Mouse (Mus musculus) MEL (cell line): ENCODE measurements around the gene Arhgef38. TPM values are rescaled to one million over a fixed set of nuclear protein-coding genes. Genes with fewer than 3 reads are reported as not detected.

Experiments
- DNase-seq: peaks from one replicate; pipeline ENCODE4 v3.0.0; 2011; ENCODE audit warnings: low read depth, low spot score
- H3K27ac ChIP-seq: 2 replicates; pipeline ENCODE4 v1.5.1; 2012; ENCODE audit warnings: low read depth, mild to moderate bottlenecking, control low read depth, low read length, moderate library complexity; ENCODE audit not compliant: control insufficient read depth
- H3K27me3 ChIP-seq, 2 experiments: fragments of 150-350 bp in 1 of 2; sonication (generic) in 1 of 2; 2 replicates each; pipeline ENCODE4 v1.6.1; 2012; ENCODE audit warnings: low read length in 2 of 2, mild to moderate bottlenecking in 2 of 2, improper control_type of control experiment in 1 of 2, moderate library complexity in 1 of 2; ENCODE audit not compliant: insufficient read depth in 2 of 2, control insufficient read depth in 1 of 2
- H3K36me3 ChIP-seq, 2 experiments: 2 replicates each; pipeline ENCODE4 v1.6.1; 2012 to 2014; ENCODE audit warnings: low read length in 2 of 2, improper control_type of control experiment in 1 of 2, inconsistent platforms in 1 of 2, mild to moderate bottlenecking in 1 of 2; ENCODE audit not compliant: insufficient read depth in 2 of 2, control insufficient read depth in 1 of 2
- H3K4me1 ChIP-seq, 2 experiments: fragments of 150-350 bp in 1 of 2; sonication (generic) in 1 of 2; 2 replicates each; pipeline ENCODE4 v1.6.1; 2012; ENCODE audit warnings: low read length in 2 of 2, improper control_type of control experiment in 1 of 2, mild to moderate bottlenecking in 1 of 2; ENCODE audit not compliant: insufficient read depth in 2 of 2, control insufficient read depth in 1 of 2
- H3K4me3 ChIP-seq, 2 experiments: fragments of 150-350 bp in 1 of 2; sonication (generic) in 1 of 2; 2 replicates each; pipeline ENCODE4 v1.5.1; 2012; ENCODE audit warnings: low read depth in 2 of 2, low read length in 2 of 2, mild to moderate bottlenecking in 2 of 2, moderate library complexity in 2 of 2, control low read depth in 1 of 2, improper control_type of control experiment in 1 of 2; ENCODE audit not compliant: control insufficient read depth in 1 of 2, insufficient read depth in 1 of 2
- H3K79me2 ChIP-seq: 2 replicates; pipeline ENCODE4 v1.6.1; 2012; ENCODE audit warnings: mild to moderate bottlenecking, low read length, moderate library complexity; ENCODE audit not compliant: control insufficient read depth, poor library complexity, insufficient read depth
- H3K9ac ChIP-seq: 2 replicates; pipeline ENCODE4 v1.6.1; 2012; ENCODE audit warnings: low read depth, mild to moderate bottlenecking, control low read depth, low read length, moderate library complexity; ENCODE audit not compliant: control insufficient read depth, poor library complexity, severe bottlenecking
- H3K9me3 ChIP-seq: fragments of 150-350 bp; sonication (generic); replicated peaks from 2 replicates; pipeline ENCODE4 v1.6.1; 2012; ENCODE audit warnings: mild to moderate bottlenecking, low read length, improper control_type of control experiment, moderate library complexity; ENCODE audit not compliant: insufficient read depth
- CHD1 ChIP-seq: IDR thresholded peaks from 2 replicates; pipeline ENCODE4 v1.6.1; 2012; ENCODE audit warnings: low read depth, mild to moderate bottlenecking, inconsistent platforms, low read length, improper control_type of control experiment
- CTCF ChIP-seq, 3 experiments: IDR thresholded peaks in 2 of 3; conservative IDR thresholded peaks in 1 of 3; 2 replicates each; pipeline ENCODE4 v1.5.1; 2011 to 2012; ENCODE audit warnings: low read length in 3 of 3, low read depth in 2 of 3, mild to moderate bottlenecking in 2 of 3, improper control_type of control experiment in 1 of 3, inconsistent platforms in 1 of 3, mixed read lengths in 1 of 3, moderate library complexity in 1 of 3; ENCODE audit not compliant: control insufficient read depth in 1 of 3, insufficient read depth in 1 of 3, poor library complexity in 1 of 3, severe bottlenecking in 1 of 3
- E2F4 ChIP-seq: IDR thresholded peaks from 2 replicates; pipeline ENCODE4 v1.6.1; 2011; ENCODE audit warnings: low read depth, low read length, improper control_type of control experiment, borderline replicate concordance
- ELF1 ChIP-seq: IDR thresholded peaks from 2 replicates; pipeline ENCODE4 v1.6.1; 2014; ENCODE audit warnings: low read depth, mild to moderate bottlenecking, inconsistent platforms, low read length, improper control_type of control experiment, moderate library complexity
- ETS1 ChIP-seq: IDR thresholded peaks from 2 replicates; pipeline ENCODE4 v1.6.1; 2012; ENCODE audit warnings: low read depth, mild to moderate bottlenecking, inconsistent platforms, low read length, improper control_type of control experiment, moderate library complexity
- GATA1 ChIP-seq: IDR thresholded peaks from 2 replicates; pipeline ENCODE4 v1.6.1; 2011; ENCODE audit warnings: low read depth, low read length, improper control_type of control experiment
- HCFC1 ChIP-seq: IDR thresholded peaks from 2 replicates; pipeline ENCODE4 v1.6.1; 2012; ENCODE audit warnings: low read depth, mild to moderate bottlenecking, inconsistent platforms, low read length, improper control_type of control experiment, moderate library complexity
- KAT2A ChIP-seq: conservative IDR thresholded peaks from 2 replicates; pipeline ENCODE4 v1.6.1; 2012; ENCODE audit warnings: low read depth, low read length, improper control_type of control experiment, inconsistent platforms
- MAZ ChIP-seq: IDR thresholded peaks from 2 replicates; pipeline ENCODE4 v1.6.1; 2012; ENCODE audit warnings: low read depth, mild to moderate bottlenecking, inconsistent platforms, low read length, improper control_type of control experiment
- MXI1 ChIP-seq: IDR thresholded peaks from 2 replicates; pipeline ENCODE4 v1.6.1; 2011; ENCODE audit warnings: mild to moderate bottlenecking, low read depth, low read length, improper control_type of control experiment
- NELFE ChIP-seq: IDR thresholded peaks from 2 replicates; pipeline ENCODE4 v1.6.1; 2011; ENCODE audit warnings: low read depth, low read length, improper control_type of control experiment
- NRF1 ChIP-seq: IDR thresholded peaks from 2 replicates; pipeline ENCODE4 v1.6.1; 2014; ENCODE audit warnings: low read depth, mild to moderate bottlenecking, inconsistent platforms, low read length, improper control_type of control experiment, moderate library complexity; ENCODE audit not compliant: poor library complexity, insufficient read depth, severe bottlenecking
- POLR2A ChIP-seq, 2 experiments: IDR thresholded peaks; 2 replicates each; pipeline ENCODE4 v1.6.1; 2011 to 2012; ENCODE audit warnings: low read length in 2 of 2, mild to moderate bottlenecking in 2 of 2, control low read depth in 1 of 2, improper control_type of control experiment in 1 of 2, low read depth in 1 of 2, moderate library complexity in 1 of 2; ENCODE audit not compliant: control insufficient read depth in 1 of 2, insufficient read depth in 1 of 2, poor library complexity in 1 of 2
- POLR2AphosphoS2 ChIP-seq: IDR thresholded peaks from 2 replicates; pipeline ENCODE4 v1.6.1; 2011; ENCODE audit warnings: low read length, improper control_type of control experiment
- POLR2AphosphoS5 ChIP-seq: IDR thresholded peaks from 2 replicates; pipeline ENCODE4 v1.6.1; 2012; ENCODE audit warnings: low read depth, borderline replicate concordance, mild to moderate bottlenecking, inconsistent platforms, low read length, moderate library complexity, mixed read lengths
- RAD21 ChIP-seq: IDR thresholded peaks from 2 replicates; pipeline ENCODE4 v1.6.1; 2011; ENCODE audit warnings: mild to moderate bottlenecking, low read depth, low read length, improper control_type of control experiment
- SIN3A ChIP-seq: IDR thresholded peaks from 2 replicates; pipeline ENCODE4 v1.6.1; 2012; ENCODE audit warnings: low read length, improper control_type of control experiment, inconsistent platforms
- SMC3 ChIP-seq: IDR thresholded peaks from 2 replicates; pipeline ENCODE4 v1.6.1; 2011; ENCODE audit warnings: low read depth, low read length, improper control_type of control experiment
- TAL1 ChIP-seq: IDR thresholded peaks from 2 replicates; pipeline ENCODE4 v1.6.1; 2012; ENCODE audit warnings: mild to moderate bottlenecking, inconsistent platforms, low read length, moderate library complexity, mixed read lengths
- TBP ChIP-seq: IDR thresholded peaks from 2 replicates; pipeline ENCODE4 v1.8.0; 2011; ENCODE audit warnings: low read depth, low read length, improper control_type of control experiment
- TCF12 ChIP-seq: IDR thresholded peaks from 2 replicates; pipeline ENCODE4 v1.6.1; 2014; ENCODE audit warnings: low read depth, mild to moderate bottlenecking, inconsistent platforms, low read length, improper control_type of control experiment, moderate library complexity
- USF1 ChIP-seq: IDR thresholded peaks from 2 replicates; pipeline ENCODE4 v1.6.1; 2014; ENCODE audit warnings: low read depth, mild to moderate bottlenecking, inconsistent platforms, low read length, improper control_type of control experiment, moderate library complexity
- ZMIZ1 ChIP-seq: IDR thresholded peaks from 2 replicates; pipeline ENCODE4 v1.6.1; 2012; ENCODE audit warnings: low read depth, mild to moderate bottlenecking, inconsistent platforms, low read length, improper control_type of control experiment, moderate library complexity
- ZNF384 ChIP-seq: IDR thresholded peaks from 2 replicates; pipeline ENCODE4 v1.6.1; 2012; ENCODE audit warnings: low read depth, mild to moderate bottlenecking, inconsistent platforms, low read length, improper control_type of control experiment
- polyA plus RNA-seq, 2 experiments: library from polyadenylated mRNA; stranded (reverse) in 1 of 2; unstranded in 1 of 2; fragments of >175 nt in 1 of 2; fragments of >200 nt in 1 of 2; gene quantifications; 2 replicates each; pipeline versions ENCODE4 v1.2.1 to v1.2.4; 2012; ENCODE audit warnings: low replicate concordance in 2 of 2, low read depth in 1 of 2; ENCODE audit not compliant: insufficient read length in 2 of 2, insufficient read depth in 1 of 2, missing spikeins in 1 of 2
- total RNA-seq: library from RNA; depleted of rRNA; stranded (reverse); fragments of 300-350 nt; gene quantifications from 2 replicates; pipeline ENCODE4 v1.2.3, GENCODE M21; 2012

The Arhgef38 gene
- total and polyA plus RNA-seq, 3 experiments, result not detected

GRCm38 (mm10) chr3:133227258-133228012, 7.3 kb downstream of the Arhgef38 start:
- H3K9me3 ChIP-seq, result no peaks in the 10 kb centered on the region
- no peak for TF ChIP-seq POLR2AphosphoS5
- TF ChIP-seq CTCF (IDR thresholded peaks at IDR 0.05 in 2 of 3, conservative IDR thresholded peaks at IDR 0.05 in 1 of 3; ENCODE audit: control insufficient read depth in 1 of 3, insufficient read depth in 1 of 3, low read depth in 2 of 3, low read length in 3 of 3, poor library complexity in 1 of 3, severe bottlenecking in 1 of 3), result no peak
- TF ChIP-seq SMC3, result no peak
- no peak for TF ChIP-seq HCFC1
- TF ChIP-seq ZNF384, result no peak
- no peak for TF ChIP-seq GATA1
- TF ChIP-seq KAT2A, result no peak
- TF ChIP-seq TBP, result no peak
- no peak for TF ChIP-seq SIN3A
- TF ChIP-seq E2F4, result no peak
- TF ChIP-seq TCF12, result no peak
- no peak for TF ChIP-seq POLR2AphosphoS2
- TF ChIP-seq MXI1, result no peak
- TF ChIP-seq, all 39 proteins: peak for 0

DNA sequence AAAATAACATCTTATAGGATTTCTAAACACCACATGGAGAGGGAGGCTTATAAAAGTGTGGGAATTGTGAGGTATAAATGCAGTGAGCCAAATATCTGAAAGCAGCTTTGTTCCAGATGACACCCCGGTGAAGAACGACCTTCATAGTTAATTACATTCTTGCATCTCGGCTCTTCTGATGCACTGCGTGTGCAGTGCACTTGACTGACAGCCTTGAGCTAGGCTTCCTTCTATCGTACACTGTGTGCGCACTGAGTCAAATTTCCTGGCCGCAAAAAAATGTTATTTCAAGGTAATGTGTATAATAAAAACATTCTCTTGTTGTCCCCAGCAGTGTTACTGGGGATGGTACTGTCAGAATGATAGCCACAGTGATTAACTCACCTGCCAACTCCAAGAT, 16.2 kb downstream of the Arhgef38 start:
- H3K4me1 ChIP-seq, result no peaks in the 10 kb centered on the region
- H3K9me3 ChIP-seq, result no peaks in the 10 kb centered on the region
- DNase-seq, result no peak
- no peak for TF ChIP-seq HCFC1
- no peak for TF ChIP-seq NELFE
- TF ChIP-seq NRF1, result no peak
- TF ChIP-seq RAD21, result no peak
- TF ChIP-seq ETS1, result no peak
- TF ChIP-seq POLR2A (IDR thresholded peaks at IDR 0.05; ENCODE audit: control insufficient read depth in 1 of 2, insufficient read depth in 1 of 2, low read depth in 1 of 2, low read length in 2 of 2, poor library complexity in 1 of 2), result no peak
- no peak for TF ChIP-seq E2F4
- no peak for TF ChIP-seq USF1
- no peak for TF ChIP-seq ZMIZ1
- TF ChIP-seq TAL1, result no peak
- no peak for TF ChIP-seq MAZ
- TF ChIP-seq TCF12, result no peak
- TF ChIP-seq MXI1, result no peak
- no peak for TF ChIP-seq ELF1
- TF ChIP-seq GATA1, result no peak
- TF ChIP-seq POLR2AphosphoS2, result no peak
- TF ChIP-seq CHD1, result no peak
- TF ChIP-seq, all 39 proteins: peak for 0
- H3K4me3 ChIP-seq, result no peak overlapping the region
- H3K9ac ChIP-seq, result no peak overlapping the region
- H3K36me3 ChIP-seq, result no peaks in the 10 kb centered on the region
- no peaks in the 10 kb centered on the region for H3K27me3 ChIP-seq
- no peak overlapping the region for H3K27ac ChIP-seq
- no peaks in the 10 kb centered on the region for H3K79me2 ChIP-seq

More at GRCm38 (mm10) chr3:133227258-133228012, 7.3 kb downstream of the Arhgef38 start:
- Histone ChIP-seq H3K27me3 (peaks cover 0 to 1% of the 10 kb centered on the region in 2 experiments; a peak in 3 of 4 replicates), H3K9ac (no peak overlapping the region), H3K4me1 (no peaks in the 10 kb centered on the region), H3K79me2 (no peaks in the 10 kb centered on the region), H3K27ac (no peak overlapping the region), H3K4me3 (no peak overlapping the region), H3K36me3 (no peaks in the 10 kb centered on the region)
- DNase-seq, result no peak
